In genomic region chr2:131561891-131562585, GRCm38 (mm10) we compare ENCODE assay signal across 8 mouse cellular contexts. TPM values are rescaled to one million over a fixed set of nuclear protein-coding genes. Genes with fewer than 3 reads are reported as not detected.
DNase-seq lines count a peak whose midpoint lies in the region; ATAC-seq and TF ChIP-seq lines count a peak whose summit lies in the region.

Adra1d (minus strand) TSS chr2:131562283.

- DNase-seq in lung, adult 2 months: no peak
- no peak for DNase-seq in lung, postnatal 25 days (ENCODE audit: low spot score)
- DNase-seq in adrenal gland, postnatal 36 days: peak; percentile 78
- peak; percentile 57 to 73 for DNase-seq in kidney, postnatal 4 days
- DNase-seq in urinary bladder, postnatal 14 days (ENCODE audit: low spot score): no peak

- H3K4me2 ChIP-seq in heart, embryonic 13.5 days: peak within 1 kb of the TSS; percentile 89
- peak within 1 kb of the TSS; percentile 80 for H3K4me2 ChIP-seq in midbrain, embryonic 12.5 days (replicated peaks)

- H3K27ac ChIP-seq in heart, embryonic 13.5 days (replicated peaks): no peak within 1 kb of the TSS
- H3K27ac ChIP-seq in midbrain, embryonic 12.5 days (replicated peaks): no peak within 1 kb of the TSS

- H3K27me3 ChIP-seq in heart, embryonic 13.5 days (replicated peaks): peaks cover 90% of the 10 kb centered on the region
- peaks cover 79% of the 10 kb centered on the region for H3K27me3 ChIP-seq in midbrain, embryonic 12.5 days

- WGBS in lung, adult 2 months: 2% methylated on average over 70 of the region's 82 CpGs
- under 1% methylated on average over 70 of the region's 82 CpGs for WGBS in heart, embryonic 13.5 days
- whole genome bisulfite sequencing in midbrain, embryonic 12.5 days: 1% methylated on average over 63 of the region's 82 CpGs

- no peak for TF ChIP-seq CTCF in lung, adult 2 months (IDR thresholded peaks at IDR 0.05; ENCODE audit: insufficient read depth, low read length)

- H3K9ac ChIP-seq in heart, embryonic 13.5 days: peak within 1 kb of the TSS; percentile 80
- peak within 1 kb of the TSS; percentile 51 for H3K9ac ChIP-seq in midbrain, embryonic 12.5 days (replicated peaks)

- H3K4me3 ChIP-seq in lung, adult 2 months (replicated peaks; ENCODE audit: extremely low read depth, low read depth, low read length): peak within 1 kb of the TSS; percentile 8
- H3K4me3 ChIP-seq in heart, embryonic 13.5 days: peak within 1 kb of the TSS; percentile 66
- peak within 1 kb of the TSS; percentile 53 for H3K4me3 ChIP-seq in midbrain, embryonic 12.5 days

- TF ChIP-seq POLR2A in lung, adult 2 months (IDR thresholded peaks at IDR 0.05; ENCODE audit: borderline replicate concordance, extremely low read depth, low read depth, low read length): no peak

- ATAC-seq in heart, embryonic 13.5 days (ENCODE audit: extremely low read depth, insufficient number of reproducible peaks, low FRiP score, low TSS enrichment): peak; percentile 22; the same call in 1 of the 2 replicates
- peak; percentile 68 for ATAC-seq in midbrain, embryonic 12.5 days (ENCODE audit: low FRiP score, low read depth)
- ATAC-seq in erythroid progenitor cell, adult 5-6 weeks (replicated peaks; ENCODE audit: low FRiP score, poor library complexity, severe bottlenecking): no peak

- no peaks in the 10 kb centered on the region for H3K9me3 ChIP-seq in heart, embryonic 13.5 days
- no peaks in the 10 kb centered on the region for H3K9me3 ChIP-seq in midbrain, embryonic 12.5 days

- H3K36me3 ChIP-seq in heart, embryonic 13.5 days: no peaks in the 10 kb centered on the region
- H3K36me3 ChIP-seq in midbrain, embryonic 12.5 days: no peaks in the 10 kb centered on the region

- H3K4me1 ChIP-seq in lung, adult 2 months (ENCODE audit: control insufficient read depth, insufficient read depth, low read length): 0 out of 2 replicates have a peak, but pooled peaks cover 2% of the 10 kb centered on the region
- peaks cover 19% of the 10 kb centered on the region for H3K4me1 ChIP-seq in heart, embryonic 13.5 days
- peaks cover 18% of the 10 kb centered on the region for H3K4me1 ChIP-seq in midbrain, embryonic 12.5 days

RNA-seq across cellular contexts. Expression of gene Adra1d, which starts in this region (rescaled TPM):
- 5.9 and 7.6 TPM in 2 replicates for polyA plus RNA-seq in lung, adult 2 months (2012; rRNA removed)
- 10 to 100 TPM; 20.7 to 26.7 TPM for total RNA-seq in adrenal gland, postnatal 36 days (2021)
- 0.24 and 0.47 TPM in 2 replicates for polyA plus RNA-seq in heart, embryonic 13.5 days (2015; fragmentation: Nextera tagmentation; extraction: Ambion mirVana)
- polyA plus RNA-seq in midbrain, embryonic 12.5 days (2016; fragmentation: Nextera tagmentation; extraction: Ambion mirVana): 0.20 and 0.27 TPM in 2 replicates
- total RNA-seq in erythroid progenitor cell, adult 5-6 weeks (2015; ENCODE audit: low replicate concordance): not detected in 2 replicates
- total RNA-seq in erythroid progenitor cell, adult 5-6 weeks (2017; ENCODE audit: low replicate concordance): not detected in 2 replicates

Comparison
In these comparisons a context has a peak if more than half of its experiments do, and no peak if none do; other contexts are left out.
1. RNA of gene Adra1d (total RNA-seq): 20.7 to 26.7 TPM in adrenal gland, postnatal 36 days; not detected in erythroid progenitor cell, adult 5-6 weeks; every median in the first group is over 10 times any median in the second.
2. Peak in ATAC-seq, H3K4me3 ChIP-seq, H3K9ac ChIP-seq and H3K4me2 ChIP-seq in heart, embryonic 13.5 days; RNA of the gene not detected or under 1 TPM.
3. Peak in ATAC-seq, H3K4me3 ChIP-seq, H3K9ac ChIP-seq and H3K4me2 ChIP-seq in midbrain, embryonic 12.5 days; RNA of the gene not detected or under 1 TPM.
4. DNase-seq: peak in adrenal gland, postnatal 36 days (2 of 2) and kidney, postnatal 4 days (2 of 2); none in lung, adult 2 months (single experiment), lung, postnatal 25 days (single experiment) and urinary bladder, postnatal 14 days (single experiment).
5. H3K4me3 ChIP-seq: peak in every context shown above with its lines; median percentile 66 in heart, embryonic 13.5 days; 53 in midbrain, embryonic 12.5 days; 8 in lung, adult 2 months.